Mouse (Mus musculus) frontal cortex, adult 2 months (tissue): ENCODE data around the gene Dok4. TPM values are rescaled to one million over a fixed set of nuclear protein-coding genes. Genes with fewer than 3 reads are reported as not detected.

Experiments
- DNase-seq, 2 experiments: peaks; one replicate each; pipeline ENCODE4 v3.0.0; 2022; ENCODE audit warnings: low spot score in 1 of 2; ENCODE audit errors: extremely low spot score in 1 of 2
- polyA plus RNA-seq: library from polyadenylated mRNA; depleted of rRNA; stranded (reverse); fragments of >200 nt; gene quantifications from 2 replicates; pipeline ENCODE4 v1.2.3, GENCODE M21; 2012

Dok4 gene
- polyA plus RNA-seq, 1 experiment = 21.0 TPM

- no peak for DNase-seq
Measured at GRCm38 (mm10) chr8:94888383-94889036, 12.4 kb upstream of the Dok4 start.

GRCm38 (mm10) chr8:94880742-94881141, 4.6 kb upstream of the Dok4 start:
- no peak for DNase-seq

- no peak for DNase-seq
Measured at GRCm38 (mm10) chr8:94876820-94877219, 690 bp upstream of the Dok4 start.

GRCm38 (mm10) chr8:94875871-94876150, 319 bp downstream of the Dok4 start:
- no peak for DNase-seq

DNA sequence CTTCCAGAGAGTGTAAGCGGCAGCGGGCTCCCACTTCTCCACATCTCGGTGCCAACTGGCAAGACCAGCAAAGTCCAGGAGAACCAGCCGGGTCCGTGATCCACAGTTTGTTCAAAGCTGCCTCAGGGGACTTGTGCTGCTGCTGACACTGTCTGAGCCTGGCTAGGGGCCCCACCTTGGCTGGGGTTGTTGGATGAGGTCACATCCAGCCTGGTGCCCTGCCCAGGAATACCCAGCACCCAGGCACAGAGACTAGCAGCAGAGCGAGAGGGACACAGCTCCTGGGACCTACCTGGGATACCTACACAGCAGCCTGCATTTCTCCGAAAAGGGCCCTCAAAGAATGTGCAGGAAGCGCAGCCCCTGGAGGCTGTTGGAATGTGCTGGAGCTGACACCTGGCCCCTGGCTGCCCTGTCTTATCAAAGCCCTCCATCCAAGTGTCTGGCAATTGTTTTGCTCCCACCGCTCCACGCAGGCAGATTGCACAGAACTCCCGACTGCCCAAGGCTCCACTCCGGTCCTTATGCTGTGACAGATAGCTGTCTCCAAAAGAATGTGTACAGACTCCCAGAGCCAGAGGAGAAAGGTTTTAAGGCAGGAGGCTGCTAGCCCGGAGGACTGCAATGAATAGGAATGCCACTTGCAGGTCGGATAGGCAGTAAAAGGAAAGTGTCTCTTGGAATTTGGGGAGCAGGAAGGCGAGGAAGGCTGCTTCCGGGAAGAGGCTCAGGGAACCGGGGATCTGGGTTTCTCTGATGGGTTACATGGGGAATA, 847 bp downstream of the Dok4 start:
- DNase-seq = no peak

GRCm38 (mm10) chr8:94874358-94874757, 1.8 kb downstream of the Dok4 start:
- peak in 1 of 2 experiments; percentile 81 for DNase-seq

DNA sequence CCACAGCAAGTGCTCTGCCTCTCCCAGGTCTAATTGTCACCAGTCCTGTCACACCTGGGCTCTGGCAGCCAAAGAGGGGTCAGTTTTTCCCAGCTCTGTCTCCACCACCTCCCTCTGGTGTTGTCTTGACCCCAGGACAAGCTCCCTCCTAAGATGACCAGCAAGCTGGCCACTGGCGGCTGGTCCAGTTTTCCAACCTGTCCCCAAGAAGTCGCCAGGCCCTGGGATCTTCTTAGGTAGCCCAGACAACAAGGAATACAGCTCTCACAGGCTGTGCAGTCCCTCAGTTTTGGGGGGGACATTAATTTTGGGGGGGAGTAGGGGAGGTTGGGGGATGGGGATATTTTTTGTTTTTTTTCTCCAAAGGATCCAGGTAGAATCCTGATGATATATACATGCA, 3.6 kb downstream of the Dok4 start:
- DNase-seq = no peak

- DNase-seq = no peak
Measured at GRCm38 (mm10) chr8:94872156-94872555, 4.0 kb downstream of the Dok4 start.

GRCm38 (mm10) chr8:94871108-94871894, 4.8 kb downstream of the Dok4 start:
- DNase-seq = peak in 1 of 2 experiments; percentile 82

DNA sequence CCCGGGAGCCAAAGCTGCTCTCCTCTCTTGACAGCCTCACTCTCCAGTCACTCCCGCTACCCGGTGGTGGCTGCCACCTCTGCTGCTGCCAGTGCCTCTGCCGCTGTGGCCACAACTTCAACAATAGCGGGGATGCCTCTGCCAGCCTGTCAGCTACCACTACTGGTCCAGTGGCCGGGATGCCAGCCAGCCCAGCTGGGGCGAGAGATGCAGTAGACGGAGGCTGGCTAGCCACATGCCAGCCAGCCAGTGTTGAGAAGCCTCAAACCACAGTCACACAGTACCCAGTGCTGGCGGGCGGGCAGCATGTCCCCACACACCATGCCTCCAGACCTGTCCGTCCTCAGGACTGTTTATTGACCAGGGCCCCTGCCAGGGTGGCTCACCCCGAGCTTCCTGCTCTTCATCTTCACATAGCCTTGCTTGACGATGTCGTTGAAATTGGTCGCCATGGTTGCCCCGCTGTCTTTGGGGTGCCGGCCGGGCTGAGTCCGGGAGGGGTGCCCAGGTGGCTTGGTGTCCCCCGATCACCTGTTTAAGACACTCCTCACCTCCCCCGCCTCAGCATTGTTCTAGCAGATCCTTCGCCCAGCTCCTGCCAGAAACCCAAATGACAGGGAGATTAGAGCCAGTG, 5.5 kb downstream of the Dok4 start:
- peak in 1 of 2 experiments; percentile 62 for DNase-seq

- no peak for DNase-seq
Measured at GRCm38 (mm10) chr8:94870003-94870402, 6.1 kb downstream of the Dok4 start.

DNA sequence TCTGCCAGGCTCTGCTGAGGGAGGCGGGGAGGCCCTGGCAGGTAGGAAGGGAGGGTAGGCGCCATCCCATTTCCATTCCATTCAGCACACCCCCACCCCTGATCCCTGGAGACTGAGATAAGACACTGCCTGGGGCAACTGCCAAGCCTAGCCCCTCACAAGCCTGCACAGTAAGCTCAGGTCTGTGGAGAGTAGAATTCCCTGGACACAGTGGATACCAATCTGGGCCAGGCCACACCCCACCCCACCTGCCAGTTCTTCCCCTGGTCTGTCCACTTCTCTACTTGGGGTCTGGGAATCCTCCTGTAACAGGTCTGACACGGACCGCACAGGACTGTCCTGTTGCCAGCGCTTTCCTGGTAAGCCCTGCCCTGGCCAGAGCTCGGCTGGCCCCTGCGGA, 7.0 kb downstream of the Dok4 start:
- no peak for DNase-seq

GRCm38 (mm10) chr8:94866921-94867320, 9.2 kb downstream of the Dok4 start:
- no peak for DNase-seq

DNA sequence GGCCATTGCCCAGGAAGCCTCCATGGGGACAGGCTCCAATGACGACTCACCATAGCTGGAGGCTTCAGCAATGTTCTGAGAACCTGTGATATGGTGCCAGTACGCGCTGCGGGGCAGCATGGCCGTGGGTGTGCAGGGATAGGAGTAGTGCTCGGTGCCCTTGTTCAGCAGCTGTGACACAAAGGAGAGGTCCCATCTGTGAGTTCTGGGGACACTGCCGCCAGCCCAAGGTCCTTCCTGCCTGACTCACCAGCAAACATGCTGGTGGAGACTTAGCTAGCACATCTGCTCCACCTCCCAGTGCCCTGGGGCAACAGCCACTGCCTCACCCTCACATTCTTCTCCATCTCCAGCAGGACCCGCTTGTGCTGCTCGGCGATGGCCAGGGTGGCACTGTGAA, 10.8 kb downstream of the Dok4 start:
- no peak for DNase-seq

DNA sequence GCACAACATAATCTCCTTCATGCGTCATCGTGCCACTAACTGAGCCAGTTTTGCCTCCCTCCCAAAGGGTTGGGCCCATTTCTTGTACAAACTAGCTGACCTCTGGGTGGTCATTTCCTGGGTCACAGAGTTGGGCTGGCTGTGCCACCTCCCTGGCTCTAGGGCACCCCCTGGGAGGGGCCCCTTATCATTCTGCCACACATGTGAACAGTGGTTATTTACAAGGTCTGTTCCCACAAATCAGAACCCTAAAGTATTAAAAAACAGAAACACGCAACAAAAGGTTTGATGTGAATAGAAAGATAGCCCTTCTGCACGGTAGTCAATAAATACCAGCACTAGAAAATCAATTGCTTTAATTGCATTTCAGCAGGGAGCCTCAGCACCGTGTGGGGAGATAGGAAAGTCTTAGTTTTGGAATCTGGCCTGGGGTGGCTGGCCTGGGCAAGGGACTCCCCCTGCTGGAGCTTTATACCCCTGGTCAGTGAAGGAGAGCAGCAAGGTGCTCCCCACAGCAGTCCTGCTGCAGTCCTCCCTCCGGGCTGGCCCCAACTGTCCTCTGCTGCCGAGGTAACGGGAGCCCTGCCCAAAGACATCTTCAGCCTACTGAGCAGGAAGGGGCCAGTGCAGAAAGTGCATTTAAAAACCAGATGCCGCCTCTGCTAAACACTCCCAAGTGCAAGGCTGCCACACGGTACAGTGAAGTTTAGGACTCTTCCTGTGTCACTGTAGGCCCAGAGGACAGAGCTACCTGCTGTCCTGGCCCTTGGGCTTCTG, 12.0 kb downstream of the Dok4 start:
- DNase-seq = no peak

GRCm38 (mm10) chr8:94862487-94863220, 13.5 kb downstream of the Dok4 start:
- DNase-seq = no peak

- DNase-seq = peak in 1 of 2 experiments; percentile 70
Measured at GRCm38 (mm10) chr8:94861352-94861910, 14.7 kb downstream of the Dok4 start.

DNA sequence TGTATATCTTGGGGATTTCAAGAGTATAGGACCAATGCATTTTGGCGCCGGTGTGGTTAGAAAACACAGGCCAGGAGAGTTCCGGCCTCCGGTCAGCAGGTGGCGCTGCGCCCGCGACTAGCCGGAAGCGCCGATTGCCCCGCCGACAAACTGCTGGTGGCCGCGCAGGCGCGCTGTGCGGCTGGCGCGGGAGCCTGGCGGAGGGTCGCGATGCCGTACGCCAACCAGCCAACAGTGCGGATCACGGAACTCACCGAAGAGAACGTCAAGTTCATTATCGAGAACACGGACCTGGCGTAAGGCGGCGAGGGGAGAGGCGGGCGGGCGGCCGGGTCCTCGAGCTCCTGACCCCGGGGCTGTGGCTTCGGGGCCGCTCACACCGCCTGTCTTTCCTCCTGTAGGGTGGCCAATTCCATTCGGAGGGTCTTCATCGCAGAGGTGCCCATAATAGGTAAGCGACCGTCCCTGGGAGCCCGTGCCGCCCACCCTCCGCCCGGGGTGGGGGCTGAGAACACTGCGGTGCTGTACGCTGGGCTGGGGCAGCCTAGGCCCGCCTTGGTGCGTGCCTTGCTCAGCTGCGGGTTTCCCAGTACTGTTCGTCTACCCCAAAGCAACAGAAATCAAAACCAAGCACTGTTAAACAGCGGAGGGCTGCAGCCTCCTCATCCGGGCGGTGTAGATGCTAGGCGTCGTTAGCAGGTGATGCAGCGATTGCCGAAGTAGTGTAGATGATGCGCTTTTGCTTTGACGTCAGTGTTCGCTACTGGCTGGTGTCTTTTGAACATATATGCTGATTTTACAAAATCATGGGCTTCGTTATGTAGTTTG, 18.6 kb downstream of the Dok4 start, which contains the start of gene Polr2c:
Polr2c (plus strand) TSS at position 105 of the 828 bp plus-strand sequence.
- peak; percentile 79 to 96 for DNase-seq

- DNase-seq = no peak
Measured at GRCm38 (mm10) chr8:94857011-94857345, 19.2 kb downstream of the Dok4 start.
